Mouse (Mus musculus) lung, postnatal 0 days (tissue): ENCODE results near the gene Chst7.

Source experiments
- CTCF ChIP-seq: IDR thresholded peaks from 2 replicates; pipeline ENCODE4 v1.5.1; 2016; ENCODE audit warnings: antibody characterized with exemption, mild to moderate bottlenecking
- EP300 ChIP-seq: IDR thresholded peaks from 2 replicates; pipeline ENCODE4 v1.6.1; 2016; ENCODE audit warnings: antibody characterized with exemption, mild to moderate bottlenecking, control low read depth

GRCm38 (mm10) chrX:20012211-20012610 lies 47.1 kb upstream of the Chst7 start:
- TF ChIP-seq CTCF (no peak), EP300 (no peak)
